Mouse (Mus musculus) central nervous system, embryonic 18 days (tissue): Measurements from ENCODE around the gene Ffar1. TPM values are rescaled to one million over a fixed set of nuclear protein-coding genes. Genes with fewer than 3 reads are reported as not detected.

Source experiments
- polyA plus RNA-seq: library from polyadenylated mRNA; depleted of rRNA; stranded (reverse); fragments of >200 nt; gene quantifications from 2 replicates; pipeline ENCODE4 v1.2.3, GENCODE M21; 2012; rRNA removed

Ffar1 gene
- polyA plus RNA-seq: not detected in 2 replicates

GRCm38 (mm10) chr7:30861464-30861863 lies at the start of gene Ffar1:
Ffar1 (minus strand) TSS chr7:30861564.

GRCm38 (mm10) chr7:30880176-30880575 lies 18.8 kb upstream of the Ffar1 start, which contains the start of gene Cd22:
Cd22 (minus strand) TSS chr7:30880342.

GRCm38 (mm10) chr7:30856078-30856477 lies 5.3 kb downstream of the Ffar1 start, which contains the start of gene Ffar3:
Ffar3 (minus strand) TSS chr7:30856178.

GRCm38 (mm10) chr7:30823675-30824074 lies 37.7 kb downstream of the Ffar1 start, which contains the start of gene Ffar2:
Ffar2 (minus strand) TSS chr7:30823775.

Other genes starting within 250 kb of the Ffar1 start
- gene Upk1a, start 248.7 kb downstream of the Ffar1 start, polyA plus RNA-seq: 1.9 TPM in 2 replicates
- gene Cox6b1, start 235.4 kb downstream of the Ffar1 start, polyA plus RNA-seq: 1,148 and 1,214 TPM in 2 replicates
- gene Etv2, start 225.7 kb downstream of the Ffar1 start, polyA plus RNA-seq: not detected in 2 replicates
- 73.9 and 80.1 TPM in 2 replicates for gene Rbm42, start 211.2 kb downstream of the Ffar1 start, polyA plus RNA-seq
- gene Haus5, start 196.6 kb downstream of the Ffar1 start, polyA plus RNA-seq: 22.4 and 23.9 TPM in 2 replicates
- gene Pmis2, start 190.0 kb downstream of the Ffar1 start, polyA plus RNA-seq: not detected in 2 replicates
- not detected in 2 replicates for gene 2200002J24Rik, start 162.6 kb downstream of the Ffar1 start, polyA plus RNA-seq
- 2.9 and 3.7 TPM in 2 replicates for gene Atp4a, start 149.4 kb downstream of the Ffar1 start, polyA plus RNA-seq
- 226 TPM in 2 replicates for gene Tmem147, start 132.0 kb downstream of the Ffar1 start, polyA plus RNA-seq
- gene Gapdhs, start 117.9 kb downstream of the Ffar1 start, polyA plus RNA-seq: 0.13 and 0.17 TPM in 2 replicates
- gene Sbsn, start 110.1 kb downstream of the Ffar1 start, polyA plus RNA-seq: 4.8 and 16.7 TPM in 2 replicates
- gene Dmkn, start 97.8 kb downstream of the Ffar1 start, polyA plus RNA-seq: 4.2 and 71.6 TPM in 2 replicates
- gene Krtdap, start 73.7 kb downstream of the Ffar1 start, polyA plus RNA-seq: 0.41 and 2.3 TPM in 2 replicates
- gene Ffar2, start 37.8 kb downstream of the Ffar1 start, polyA plus RNA-seq: 0.12 and 0.36 TPM in 2 replicates
- gene Ffar3, start 5.4 kb downstream of the Ffar1 start, polyA plus RNA-seq: 0.04 TPM in 1 of 2 replicates, not detected in the other
- gene Cd22, start 18.8 kb upstream of the Ffar1 start, polyA plus RNA-seq: 0.05 and 0.28 TPM in 2 replicates
- gene Mag, start 53.3 kb upstream of the Ffar1 start, polyA plus RNA-seq: 2.1 and 3.7 TPM in 2 replicates
- gene Hamp2, start 63.1 kb upstream of the Ffar1 start, polyA plus RNA-seq: not detected in 2 replicates
- gene Hamp, start 82.5 kb upstream of the Ffar1 start, polyA plus RNA-seq: 0.30 TPM in 1 of 2 replicates, not detected in the other
- 151 and 162 TPM in 2 replicates for gene Usf2, start 95.2 kb upstream of the Ffar1 start, polyA plus RNA-seq
- gene Lsr, start 111.9 kb upstream of the Ffar1 start, polyA plus RNA-seq: 15.1 and 19.2 TPM in 2 replicates
- gene Fam187b, start 112.2 kb upstream of the Ffar1 start, polyA plus RNA-seq: 0.39 and 0.44 TPM in 2 replicates
- gene Fxyd5, start 180.9 kb upstream of the Ffar1 start, polyA plus RNA-seq: 25.6 and 27.1 TPM in 2 replicates
- gene Fxyd7, start 189.9 kb upstream of the Ffar1 start, polyA plus RNA-seq: 181 and 192 TPM in 2 replicates
- gene Fxyd1, start 195.6 kb upstream of the Ffar1 start, polyA plus RNA-seq: 15.8 and 27.5 TPM in 2 replicates
- 1.1 and 2.0 TPM in 2 replicates for gene Lgi4, start 197.8 kb upstream of the Ffar1 start, polyA plus RNA-seq
- gene Fxyd3, start 215.1 kb upstream of the Ffar1 start, polyA plus RNA-seq: 0.12 and 1.5 TPM in 2 replicates